Mouse (Mus musculus): ENCODE data around the gene Pnpla1. TPM values are rescaled to one million over a fixed set of nuclear protein-coding genes. Genes with fewer than 3 reads are reported as not detected.

Gene Pnpla1
- total and polyA plus RNA-seq, 3 experiments, result not detected

GRCm38 (mm10) chr17:28897817-28898216 is 39.6 kb downstream of the Pnpla1 start:
- DNase-seq (ENCODE audit: extremely low read depth), result peak; percentile 44
- dilution Hi-C loops (cut with MboI; ENCODE audit: extremely low pct_ligation_motif_present, extremely low pct_unique_long_range_greater_than_20kb, low sequenced_read_pairs), result no loop called here
- in situ Hi-C loops (cut with MboI; ENCODE audit: low pct_ligation_motif_present, low pct_unique_long_range_greater_than_20kb, low sequenced_read_pairs), result loop anchor here (10.0 kb wide), 1 partner anchor 203 kb away; the partner anchor contains the start of genes Mapk14 and Slc26a8

GRCm38 (mm10) chr17:28898249-28898648 is 40.0 kb downstream of the Pnpla1 start:
- Histone ChIP-seq H3K9me3 (replicated peaks; ENCODE audit: low read length) (peaks cover 20% of the 10 kb centered on the region), H3K4me2 (ENCODE audit: insufficient read depth, low read depth, poor library complexity, severe bottlenecking) (peak overlapping the region; percentile 84), H3K36me3 (replicated peaks in 1 of 2; ENCODE audit: control insufficient read depth in 1 of 2, insufficient read depth in 1 of 2, low read length in 1 of 2) (peaks cover 2 to 29% of the 10 kb centered on the region in 2 experiments), H3K4me3 (replicated peaks in 1 of 3; ENCODE audit: low read depth in 2 of 3, low read length in 2 of 3, poor library complexity in 1 of 3) (peak overlapping the region; percentile 64 to 84 (median 78)), H3K27me3 (replicated peaks) (peaks cover 3% of the 10 kb centered on the region), H3K27ac (ENCODE audit: insufficient read depth, low read depth) (no peak overlapping the region; the same call in 1 of the 2 replicates), H3K9ac (ENCODE audit: insufficient read depth, low read depth) (peak overlapping the region; percentile 75), H3K79me2 (replicated peaks; ENCODE audit: control insufficient read depth, extremely low read depth, insufficient read depth, poor library complexity, severe bottlenecking) (peaks cover 4% of the 10 kb centered on the region; the same call in 1 of the 2 replicates), H3K4me1 (ENCODE audit: control insufficient read depth in 1 of 2, insufficient read depth in 2 of 2) (peaks cover 13 to 39% of the 10 kb centered on the region in 2 experiments)
- no peak for DNase-seq (ENCODE audit: extremely low read depth)
- TF ChIP-seq SIN3A (IDR thresholded peaks at IDR 0.05; ENCODE audit: low read length) (peak; percentile 27; the same call in 1 of the 2 replicates), KAT2A (IDR thresholded peaks at IDR 0.05; ENCODE audit: insufficient replicate concordance, low read length) (no peak), BHLHE40 (IDR thresholded peaks at IDR 0.05; ENCODE audit: low read depth, low read length) (0 out of 2 replicates have a peak, but pooled peaks have one; percentile 3)
- in situ Hi-C loops (cut with MboI; ENCODE audit: low pct_ligation_motif_present, low pct_unique_long_range_greater_than_20kb, low sequenced_read_pairs), result loop anchor here (10.0 kb wide), 1 partner anchor 203 kb away; the partner anchor contains the start of genes Mapk14 and Slc26a8
- dilution Hi-C loops (cut with MboI; ENCODE audit: extremely low pct_ligation_motif_present, extremely low pct_unique_long_range_greater_than_20kb, low sequenced_read_pairs), result no loop called here

More at GRCm38 (mm10) chr17:28897817-28898216, 39.6 kb downstream of the Pnpla1 start:
- Histone ChIP-seq H3K27me3 (replicated peaks) (peaks cover 3% of the 10 kb centered on the region), H3K9ac (ENCODE audit: insufficient read depth, low read depth) (no peak overlapping the region), H3K27ac (ENCODE audit: insufficient read depth, low read depth) (no peak overlapping the region), H3K79me2 (replicated peaks; ENCODE audit: control insufficient read depth, extremely low read depth, insufficient read depth, poor library complexity, severe bottlenecking) (peaks cover 4% of the 10 kb centered on the region; the same call in 1 of the 2 replicates), H3K4me2 (ENCODE audit: insufficient read depth, low read depth, poor library complexity, severe bottlenecking) (peak overlapping the region; percentile 84; the same call in 1 of the 2 replicates), H3K4me3 (replicated peaks in 1 of 3; ENCODE audit: low read depth in 2 of 3, low read length in 2 of 3, poor library complexity in 1 of 3) (peak overlapping the region in 1 of 3 experiments; percentile 64), H3K4me1 (ENCODE audit: control insufficient read depth in 1 of 2, insufficient read depth in 2 of 2) (peaks cover 13 to 39% of the 10 kb centered on the region in 2 experiments), H3K36me3 (replicated peaks in 1 of 2; ENCODE audit: control insufficient read depth in 1 of 2, insufficient read depth in 1 of 2, low read length in 1 of 2) (peaks cover 2 to 29% of the 10 kb centered on the region in 2 experiments), H3K9me3 (replicated peaks; ENCODE audit: low read length) (peaks cover 20% of the 10 kb centered on the region)
- TF ChIP-seq BHLHE40 (IDR thresholded peaks at IDR 0.05; ENCODE audit: low read depth, low read length) (0 out of 2 replicates have a peak, but pooled peaks have one; percentile 6), RAD21 (IDR thresholded peaks at IDR 0.05; ENCODE audit: low read depth, low read length) (no peak), USF1 (IDR thresholded peaks at IDR 0.05; ENCODE audit: low read depth, low read length) (no peak), SIN3A (IDR thresholded peaks at IDR 0.05; ENCODE audit: low read length) (no peak; the same call in 1 of the 2 replicates), EP300 (IDR thresholded peaks at IDR 0.05; ENCODE audit: low read length) (0 out of 2 replicates have a peak, but pooled peaks have one; percentile 23), JUND (conservative IDR thresholded peaks at IDR 0.05; ENCODE audit: low read depth, low read length) (no peak), CTCF (conservative IDR thresholded peaks at IDR 0.05 in 1 of 2, IDR thresholded peaks at IDR 0.05 in 1 of 2; ENCODE audit: low read depth in 2 of 2, low read length in 2 of 2) (no peak), RCOR1 (conservative IDR thresholded peaks at IDR 0.05; ENCODE audit: low read depth, low read length) (no peak), POLR2A (IDR thresholded peaks at IDR 0.05; ENCODE audit: low read depth, low read length) (no peak), PAX5 (IDR thresholded peaks at IDR 0.05; ENCODE audit: low read length) (no peak), CHD1 (IDR thresholded peaks at IDR 0.05; ENCODE audit: low read depth, low read length) (no peak), MAZ (IDR thresholded peaks at IDR 0.05; ENCODE audit: low read depth, low read length) (no peak), UBTF (IDR thresholded peaks at IDR 0.05; ENCODE audit: low read depth, low read length) (no peak), IRF4 (IDR thresholded peaks at IDR 0.05; ENCODE audit: low read depth, low read length) (no peak), KAT2A (IDR thresholded peaks at IDR 0.05; ENCODE audit: insufficient replicate concordance, low read length) (no peak), TCF12 (IDR thresholded peaks at IDR 0.05; ENCODE audit: low read depth, low read length) (peak; percentile 68), MAX (IDR thresholded peaks at IDR 0.05; ENCODE audit: low read length) (no peak), MXI1 (IDR thresholded peaks at IDR 0.05; ENCODE audit: low read depth, low read length) (no peak), NELFE (IDR thresholded peaks at IDR 0.05; ENCODE audit: low read depth, low read length) (no peak), CHD2 (IDR thresholded peaks at IDR 0.05; ENCODE audit: low read length) (no peak), E2F4 (IDR thresholded peaks at IDR 0.05; ENCODE audit: insufficient replicate concordance, low read depth, low read length) (no peak), MYC (IDR thresholded peaks at IDR 0.05; ENCODE audit: low read depth, low read length) (no peak)

All from CH12.LX (cell line).